In the genomic region with DNA sequence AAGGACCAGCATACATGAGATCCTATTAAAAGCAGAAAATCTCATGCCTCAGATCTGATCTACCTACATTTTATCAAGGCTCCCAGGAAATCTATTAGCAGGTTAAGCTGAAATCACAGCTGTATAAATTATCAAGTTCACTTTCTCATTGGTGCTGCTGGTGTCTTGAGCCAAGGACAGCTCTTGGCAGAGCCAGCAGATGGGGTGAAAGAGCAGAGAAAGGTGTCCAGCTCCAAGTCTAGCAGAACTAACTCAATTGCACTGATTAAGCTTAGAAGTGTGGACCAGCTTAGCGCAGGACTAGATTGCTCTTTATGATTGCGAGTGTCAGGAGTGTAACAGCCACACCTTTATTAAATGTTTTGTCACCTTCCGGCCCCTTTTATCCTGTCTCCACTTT, we compare ENCODE assay signal across 15 mouse cellular contexts. TPM values are rescaled to one million over a fixed set of nuclear protein-coding genes. Genes with fewer than 3 reads are reported as not detected.
A peak's percentile ranks its signal among the peaks of the same experiment; 100 is the strongest.
DNase-seq lines count a peak whose midpoint lies in the region; ATAC-seq and TF ChIP-seq lines count a peak whose summit lies in the region.
"Had no signal": no experiment of that assay in that cellular context is flagged by ENCODE, and none has a peak within 500 bp of the region (broad histone marks: within the 10 kb centered on the region; RNA-seq: fewer than 3 reads in every experiment).

No protein-coding gene starts in this region.

- 84% methylated on average over 3 of the region's 3 CpGs for WGBS in heart, adult 2 months
- 79% methylated on average over 3 of the region's 3 CpGs for WGBS in heart, embryonic 11.5 days (ENCODE audit: insufficient replicate concordance)
- 71% methylated on average over 3 of the region's 3 CpGs for WGBS in liver, embryonic 14.5 days (ENCODE audit: insufficient replicate concordance)
- WGBS in liver, embryonic 12.5 days (ENCODE audit: insufficient replicate concordance), result 84% methylated on average over 3 of the region's 3 CpGs
- WGBS in neural tube, embryonic 15.5 days, result 89% methylated on average over 3 of the region's 3 CpGs

- intact Hi-C loops in heart, adult 2 months (cut with DNase I), result no loop called here

- no peaks in the 10 kb centered on the region for H3K4me1 ChIP-seq in heart, adult 2 months (ENCODE audit: control insufficient read depth, insufficient read depth, low read length)
- H3K4me1 ChIP-seq in heart, embryonic 11.5 days (ENCODE audit: control insufficient read depth, insufficient read depth, low read length), result no peaks in the 10 kb centered on the region
- H3K4me1 ChIP-seq in liver, embryonic 14.5 days (replicated peaks; ENCODE audit: control insufficient read depth in 2 of 2, insufficient read depth in 2 of 2, low read length in 1 of 2), result no peaks in the 10 kb centered on the region
- H3K4me1 ChIP-seq in liver, embryonic 12.5 days, result no peaks in the 10 kb centered on the region
- no peaks in the 10 kb centered on the region for H3K4me1 ChIP-seq in neural tube, embryonic 15.5 days
- H3K4me1 ChIP-seq: liver, embryonic 15.5 days; midbrain, embryonic 10.5 days had no signal

- no peaks in the 10 kb centered on the region for H3K79me2 ChIP-seq in heart, adult 2 months (replicated peaks; ENCODE audit: control insufficient read depth, insufficient read depth, low read length)

- TF ChIP-seq CTCF in heart, adult 2 months (IDR thresholded peaks at IDR 0.05), result 0 out of 2 replicates have a peak, but pooled peaks have one; percentile 13
- 0 out of 2 replicates have a peak, but pooled peaks have one; percentile 16 for TF ChIP-seq CTCF in liver, embryonic 14.5 days (IDR thresholded peaks at IDR 0.05; ENCODE audit: low read depth)

- no peaks in the 10 kb centered on the region for H3K36me3 ChIP-seq in heart, adult 2 months (ENCODE audit: control insufficient read depth, insufficient read depth, low read length)
- no peaks in the 10 kb centered on the region for H3K36me3 ChIP-seq in heart, embryonic 11.5 days (ENCODE audit: control insufficient read depth, insufficient read depth, low read length)
- no peaks in the 10 kb centered on the region for H3K36me3 ChIP-seq in liver, embryonic 14.5 days (replicated peaks; ENCODE audit: control insufficient read depth, insufficient read depth, low read depth)
- no peaks in the 10 kb centered on the region for H3K36me3 ChIP-seq in liver, embryonic 12.5 days
- H3K36me3 ChIP-seq in neural tube, embryonic 15.5 days, result no peaks in the 10 kb centered on the region
- H3K36me3 ChIP-seq: liver, embryonic 15.5 days; midbrain, embryonic 10.5 days had no signal

- no peak for DNase-seq in heart, adult 2 months
- DNase-seq in liver, embryonic 14.5 days (ENCODE audit: low read depth in 3 of 3, low spot score in 3 of 3), result no peak
- peak; percentile 3 for DNase-seq in NIH3T3 (ENCODE audit: low read depth)
- peak; percentile 42 for DNase-seq in retina, embryonic 14.5 days (ENCODE audit: low spot score)
- DNase-seq: heart, adult 18-20 months; thymus, postnatal 14 days had no signal

- no peak overlapping the region for H3K4me3 ChIP-seq in heart, adult 2 months
- H3K4me3 ChIP-seq in heart, embryonic 11.5 days (ENCODE audit: low read depth, low read length), result no peak overlapping the region
- H3K4me3 ChIP-seq in liver, embryonic 14.5 days (ENCODE audit: insufficient read depth in 1 of 2, low read depth in 2 of 2, low read length in 2 of 2), result no peak overlapping the region
- no peak overlapping the region for H3K4me3 ChIP-seq in liver, embryonic 12.5 days
- H3K4me3 ChIP-seq in neural tube, embryonic 15.5 days (replicated peaks), result no peak overlapping the region
- H3K4me3 ChIP-seq: erythroblast, embryonic 14.5 days; liver, embryonic 15.5 days; midbrain, embryonic 10.5 days had no signal

- H3K27me3 ChIP-seq in heart, adult 2 months (ENCODE audit: control insufficient read depth, insufficient read depth, low read length), result no peaks in the 10 kb centered on the region
- H3K27me3 ChIP-seq in heart, embryonic 11.5 days (ENCODE audit: control insufficient read depth, insufficient read depth, low read length), result no peaks in the 10 kb centered on the region
- H3K27me3 ChIP-seq in liver, embryonic 14.5 days (ENCODE audit: control insufficient read depth, insufficient read depth, low read length), result no peaks in the 10 kb centered on the region
- H3K27me3 ChIP-seq in liver, embryonic 12.5 days (replicated peaks), result no peaks in the 10 kb centered on the region
- H3K27me3 ChIP-seq in neural tube, embryonic 15.5 days (replicated peaks), result no peaks in the 10 kb centered on the region
- H3K27me3 ChIP-seq: liver, embryonic 15.5 days had no signal

- no peak for TF ChIP-seq POLR2A in heart, adult 2 months (IDR thresholded peaks at IDR 0.05; ENCODE audit: insufficient read depth, low read depth, low read length)

- no peak for ATAC-seq in heart, embryonic 11.5 days (replicated peaks; ENCODE audit: insufficient number of reproducible peaks, low FRiP score, low TSS enrichment)
- no peak for ATAC-seq in liver, embryonic 14.5 days (ENCODE audit: insufficient read depth)
- ATAC-seq in liver, embryonic 12.5 days, result no peak
- no peak for ATAC-seq in neural tube, embryonic 15.5 days (ENCODE audit: low FRiP score)

- no peaks in the 10 kb centered on the region for H3K9me3 ChIP-seq in heart, embryonic 11.5 days (replicated peaks; ENCODE audit: control insufficient read depth, low read length)
- H3K9me3 ChIP-seq in liver, embryonic 14.5 days (ENCODE audit: control insufficient read depth, low read length), result no peaks in the 10 kb centered on the region
- no peaks in the 10 kb centered on the region for H3K9me3 ChIP-seq in liver, embryonic 12.5 days (replicated peaks)
- no peaks in the 10 kb centered on the region for H3K9me3 ChIP-seq in neural tube, embryonic 15.5 days (replicated peaks)
- H3K9me3 ChIP-seq: liver, embryonic 15.5 days; midbrain, embryonic 10.5 days had no signal

- no peak overlapping the region for H3K27ac ChIP-seq in heart, adult 2 months
- H3K27ac ChIP-seq in heart, embryonic 11.5 days (ENCODE audit: low read depth, low read length), result no peak overlapping the region
- no peak overlapping the region for H3K27ac ChIP-seq in liver, embryonic 14.5 days
- no peak overlapping the region for H3K27ac ChIP-seq in liver, embryonic 12.5 days
- H3K27ac ChIP-seq in neural tube, embryonic 15.5 days (replicated peaks), result no peak overlapping the region
- H3K27ac ChIP-seq: liver, embryonic 15.5 days; midbrain, embryonic 10.5 days had no signal

- no peak for TF ChIP-seq EP300 in heart, adult 2 months (IDR thresholded peaks at IDR 0.05; ENCODE audit: insufficient read depth, low read depth, low read length)
- no peak for TF ChIP-seq EP300 in liver, embryonic 14.5 days (IDR thresholded peaks at IDR 0.05; ENCODE audit: low read depth)

- no peak overlapping the region for H3K4me2 ChIP-seq in heart, embryonic 11.5 days
- no peak overlapping the region for H3K4me2 ChIP-seq in liver, embryonic 14.5 days (ENCODE audit: low read depth)
- H3K4me2 ChIP-seq in liver, embryonic 12.5 days, result no peak overlapping the region
- H3K4me2 ChIP-seq in neural tube, embryonic 15.5 days, result no peak overlapping the region
- H3K4me2 ChIP-seq: liver, embryonic 15.5 days had no signal

- H3K9ac ChIP-seq in heart, adult 2 months (ENCODE audit: low read depth, low read length), result no peak overlapping the region
- no peak overlapping the region for H3K9ac ChIP-seq in heart, embryonic 11.5 days (ENCODE audit: low read depth, low read length)
- no peak overlapping the region for H3K9ac ChIP-seq in liver, embryonic 14.5 days (replicated peaks)
- no peak overlapping the region for H3K9ac ChIP-seq in liver, embryonic 12.5 days
- no peak overlapping the region for H3K9ac ChIP-seq in neural tube, embryonic 15.5 days (replicated peaks)
- H3K9ac ChIP-seq: liver, embryonic 15.5 days had no signal

RNA-seq across cellular contexts. Expression of gene Gcg, which starts 1.5 kb away (rescaled TPM):
- not detected for total RNA-seq in heart, adult 2 months (2021)
- not detected in 2 replicates for polyA plus RNA-seq in heart, adult 2 months (2012; rRNA removed)
- polyA plus RNA-seq in heart, embryonic 11.5 days (2014; fragmentation: Nextera tagmentation; extraction: Ambion mirVana), result 0.20 and 1.1 TPM in 2 replicates
- 0.03 TPM in 1 of 2 replicates, not detected in the other for polyA plus RNA-seq in liver, embryonic 14.5 days (2012; rRNA removed)
- polyA plus RNA-seq in liver, embryonic 14.5 days (2014; fragmentation: Nextera tagmentation; extraction: Ambion mirVana), result 0.15 TPM in 1 of 2 replicates, not detected in the other
- 0.36 and 0.55 TPM in 2 replicates for polyA plus RNA-seq in liver, embryonic 12.5 days (2016; fragmentation: Nextera tagmentation; extraction: Ambion mirVana)
- polyA plus RNA-seq in neural tube, embryonic 15.5 days (2015; fragmentation: Nextera tagmentation; extraction: Ambion mirVana), result 0.33 and 0.43 TPM in 2 replicates
- total RNA-seq: heart, adult 18-20 months; hematopoietic stem cell, adult 5-6 weeks; left cerebral cortex, adult 8-10 months had no signal
- polyA plus RNA-seq: cortical plate, adult 2 months; erythroblast, embryonic 14.5 days; liver, embryonic 15.5 days; midbrain, embryonic 10.5 days had no signal

Comparison
In these comparisons a context has a peak if more than half of its experiments do, and no peak if none do; other contexts are left out.
1. DNase-seq: peak in NIH3T3 (single experiment) and retina, embryonic 14.5 days (single experiment); none in heart, adult 2 months (0 of 2) and liver, embryonic 14.5 days (0 of 3).